Mouse (Mus musculus): ENCODE data around the gene Trim54. TPM values are rescaled to one million over a fixed set of nuclear protein-coding genes. Genes with fewer than 3 reads are reported as not detected.

The Trim54 gene
- 0.37 and 0.62 TPM in 2 replicates for polyA plus RNA-seq (2015; fragmentation: Nextera tagmentation; extraction: Ambion mirVana)

DNA sequence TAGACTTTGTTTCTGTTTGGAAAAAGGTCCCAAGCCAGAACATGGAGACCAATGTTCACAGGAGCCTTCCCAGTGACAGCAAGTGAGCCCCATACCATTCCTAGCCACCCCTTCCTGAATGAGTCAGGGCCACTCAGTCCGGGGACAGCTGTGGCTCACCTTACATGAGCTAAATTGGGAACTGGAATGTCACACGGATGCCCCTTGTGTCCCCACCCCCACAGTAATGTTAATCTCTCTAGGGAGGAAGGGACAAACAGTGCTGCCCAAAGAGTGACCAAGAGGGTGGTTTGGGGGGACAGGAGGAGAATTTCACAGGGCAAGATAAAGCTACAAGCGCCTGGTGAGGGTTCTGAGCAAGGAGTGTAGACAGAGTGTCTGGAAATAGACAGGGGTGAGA, at the start of gene Trim54:
Gene Trim54, plus strand, starts transcription at position 359 of the 400 bp plus-strand sequence.
- Histone ChIP-seq H3K9me3 (no peaks in the 10 kb centered on the region), H3K4me2 (no peak within 1 kb of the TSS), H3K27me3 (peaks cover 9% of the 10 kb centered on the region), H3K4me3 (no peak within 1 kb of the TSS), H3K9ac (no peak within 1 kb of the TSS), H3K36me3 (no peaks in the 10 kb centered on the region), H3K4me1 (no peaks in the 10 kb centered on the region), H3K27ac (no peak within 1 kb of the TSS)
- WGBS, result 39% methylated on average over 3 of the region's 3 CpGs
- no peak for ATAC-seq (ENCODE audit: insufficient number of reproducible peaks, insufficient read depth, low FRiP score, low TSS enrichment, low read depth)

DNA sequence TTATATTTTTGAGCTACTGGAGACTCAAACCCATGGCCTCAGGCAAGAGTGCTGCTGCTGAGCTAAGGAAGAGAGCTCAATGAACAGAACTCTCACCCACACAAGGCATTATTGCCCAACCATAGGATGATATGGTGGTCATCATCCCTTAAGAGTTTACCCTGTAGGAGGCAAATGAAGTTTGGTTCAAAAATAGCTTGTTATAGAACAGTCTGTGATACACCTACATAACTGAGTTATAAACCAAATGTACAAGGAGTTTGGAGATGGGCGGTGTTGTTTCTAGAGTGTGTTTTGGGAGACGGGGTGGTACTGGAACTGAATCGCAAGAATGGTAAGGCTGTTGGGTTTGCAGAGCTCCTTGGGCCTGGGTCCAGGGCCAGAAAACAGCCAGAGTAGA, 46.7 kb upstream of the Trim54 start:
- Histone ChIP-seq H3K9ac (no peak overlapping the region), H3K36me3 (peaks cover 95% of the 10 kb centered on the region), H3K9me3 (no peaks in the 10 kb centered on the region), H3K4me1 (no peaks in the 10 kb centered on the region), H3K4me2 (no peak overlapping the region), H3K27ac (no peak overlapping the region), H3K4me3 (no peak overlapping the region), H3K27me3 (no peaks in the 10 kb centered on the region)
- 99% methylated on average over 3 of the region's 3 CpGs for WGBS
- no peak for ATAC-seq (ENCODE audit: insufficient number of reproducible peaks, insufficient read depth, low FRiP score, low TSS enrichment, low read depth)

DNA sequence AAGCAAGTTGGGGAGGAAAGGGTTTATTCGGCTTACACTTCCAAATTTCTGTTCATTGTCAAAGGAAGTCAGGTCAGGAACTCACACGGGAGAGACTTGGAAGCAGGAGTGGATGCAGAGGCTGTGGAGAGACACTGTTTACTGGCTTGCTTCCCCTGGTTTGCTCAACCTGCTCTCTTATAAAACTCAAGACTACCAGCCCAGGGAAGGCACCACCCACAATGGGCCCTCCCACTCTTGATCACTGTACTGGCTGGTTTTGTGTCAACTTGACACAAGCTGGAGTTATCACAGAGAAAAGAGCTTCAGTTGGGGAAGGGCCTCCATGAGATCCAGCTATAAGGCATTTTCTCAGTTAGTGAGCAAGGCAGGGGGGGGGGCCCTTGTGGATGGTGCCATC, 45.5 kb upstream of the Trim54 start:
- H3K9ac ChIP-seq, result no peak overlapping the region
- WGBS, result 85% methylated on average over 2 of the region's 2 CpGs
- H3K27me3 ChIP-seq, result no peaks in the 10 kb centered on the region
- ATAC-seq (ENCODE audit: insufficient number of reproducible peaks, insufficient read depth, low FRiP score, low TSS enrichment, low read depth), result no peak
- no peaks in the 10 kb centered on the region for H3K4me1 ChIP-seq
- no peak overlapping the region for H3K27ac ChIP-seq
- H3K36me3 ChIP-seq, result peaks cover 100% of the 10 kb centered on the region
- H3K9me3 ChIP-seq, result no peaks in the 10 kb centered on the region
- no peak overlapping the region for H3K4me2 ChIP-seq
- H3K4me3 ChIP-seq, result no peak overlapping the region

DNA sequence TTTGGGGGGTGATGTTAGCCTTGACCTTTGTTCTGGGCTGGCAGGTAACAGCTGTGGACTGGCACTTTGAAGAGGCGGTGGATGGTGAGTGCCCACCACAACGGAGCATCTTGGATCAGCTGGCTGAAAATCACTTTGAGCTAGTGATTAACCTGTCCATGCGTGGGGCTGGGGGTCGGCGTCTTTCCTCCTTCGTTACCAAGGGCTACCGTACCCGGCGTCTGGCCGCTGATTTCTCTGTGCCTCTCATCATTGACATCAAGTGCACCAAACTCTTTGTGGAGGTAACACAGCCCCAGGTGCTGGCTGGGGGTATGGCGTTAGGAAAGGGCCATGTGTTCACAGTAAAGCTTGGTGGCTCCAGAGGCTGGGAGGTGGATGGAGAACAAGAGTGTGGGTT, 44.7 kb upstream of the Trim54 start:
- no peaks in the 10 kb centered on the region for H3K9me3 ChIP-seq
- no peak for ATAC-seq (ENCODE audit: insufficient number of reproducible peaks, insufficient read depth, low FRiP score, low TSS enrichment, low read depth)

DNA sequence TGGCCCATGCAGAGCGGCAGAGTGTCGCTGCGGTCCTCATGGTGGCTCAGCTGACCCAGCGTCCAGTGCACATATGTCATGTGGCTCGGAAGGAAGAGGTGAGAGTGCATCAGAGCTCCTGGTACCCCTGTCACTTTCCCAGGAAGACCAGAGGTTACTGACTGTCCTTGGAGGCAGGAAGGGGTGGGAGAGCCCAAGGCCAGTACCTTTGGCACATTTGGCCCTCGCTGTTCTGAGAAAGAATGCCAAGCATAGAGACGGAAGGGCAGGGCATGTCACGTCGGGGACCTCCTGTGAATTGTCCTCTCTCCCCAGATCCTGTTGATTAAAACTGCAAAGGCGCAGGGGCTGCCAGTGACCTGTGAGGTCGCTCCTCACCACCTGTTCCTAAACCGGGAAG, 43.3 kb upstream of the Trim54 start:
- ATAC-seq (ENCODE audit: insufficient number of reproducible peaks, insufficient read depth, low FRiP score, low TSS enrichment, low read depth), result no peak
- no peak overlapping the region for H3K27ac ChIP-seq
- H3K27me3 ChIP-seq, result no peaks in the 10 kb centered on the region
- H3K36me3 ChIP-seq, result peaks cover 100% of the 10 kb centered on the region
- no peaks in the 10 kb centered on the region for H3K9me3 ChIP-seq
- H3K4me3 ChIP-seq, result no peak overlapping the region
- H3K4me2 ChIP-seq, result no peak overlapping the region
- H3K4me1 ChIP-seq, result no peaks in the 10 kb centered on the region
- WGBS, result 91% methylated on average over 12 of the region's 12 CpGs
- H3K9ac ChIP-seq, result no peak overlapping the region

More for the DNA sequence above, 44.7 kb upstream of the Trim54 start:
- Histone ChIP-seq H3K9ac (no peak overlapping the region), H3K27me3 (no peaks in the 10 kb centered on the region), H3K4me2 (no peak overlapping the region), H3K27ac (no peak overlapping the region), H3K4me1 (no peaks in the 10 kb centered on the region), H3K36me3 (peaks cover 100% of the 10 kb centered on the region), H3K4me3 (no peak overlapping the region)
- 93% methylated on average over 11 of the region's 11 CpGs for WGBS

DNA sequence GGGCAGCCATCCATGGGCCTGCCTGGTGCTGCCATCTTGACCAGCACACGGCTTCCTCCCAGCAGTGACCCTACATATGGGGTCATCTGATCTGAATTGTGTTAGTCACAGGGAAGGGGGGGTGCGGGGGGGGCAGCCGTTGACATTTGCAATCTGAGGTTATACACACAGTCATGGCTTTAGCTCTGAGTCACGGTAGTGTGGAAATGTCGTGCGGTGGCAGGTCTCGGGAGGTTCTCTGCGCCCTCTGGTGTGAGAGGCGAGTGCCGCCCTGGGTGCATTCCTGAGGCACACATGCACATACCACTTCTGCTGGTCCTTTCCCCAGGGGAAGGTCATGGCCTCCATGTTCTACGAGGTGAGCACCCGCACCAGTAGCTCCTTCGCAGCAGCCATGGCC, 40.2 kb upstream of the Trim54 start:
- H3K9me3 ChIP-seq, result no peaks in the 10 kb centered on the region
- H3K4me1 ChIP-seq, result no peaks in the 10 kb centered on the region
- peaks cover 79% of the 10 kb centered on the region for H3K36me3 ChIP-seq
- no peak overlapping the region for H3K27ac ChIP-seq
- no peak overlapping the region for H3K4me2 ChIP-seq
- ATAC-seq (ENCODE audit: insufficient number of reproducible peaks, insufficient read depth, low FRiP score, low TSS enrichment, low read depth), result no peak
- 82% methylated on average over 13 of the region's 13 CpGs for WGBS
- H3K9ac ChIP-seq, result no peak overlapping the region
- 0 out of 2 replicates have a peak, but pooled peaks cover under 1% of the 10 kb centered on the region for H3K27me3 ChIP-seq
- H3K4me3 ChIP-seq, result no peak overlapping the region

DNA sequence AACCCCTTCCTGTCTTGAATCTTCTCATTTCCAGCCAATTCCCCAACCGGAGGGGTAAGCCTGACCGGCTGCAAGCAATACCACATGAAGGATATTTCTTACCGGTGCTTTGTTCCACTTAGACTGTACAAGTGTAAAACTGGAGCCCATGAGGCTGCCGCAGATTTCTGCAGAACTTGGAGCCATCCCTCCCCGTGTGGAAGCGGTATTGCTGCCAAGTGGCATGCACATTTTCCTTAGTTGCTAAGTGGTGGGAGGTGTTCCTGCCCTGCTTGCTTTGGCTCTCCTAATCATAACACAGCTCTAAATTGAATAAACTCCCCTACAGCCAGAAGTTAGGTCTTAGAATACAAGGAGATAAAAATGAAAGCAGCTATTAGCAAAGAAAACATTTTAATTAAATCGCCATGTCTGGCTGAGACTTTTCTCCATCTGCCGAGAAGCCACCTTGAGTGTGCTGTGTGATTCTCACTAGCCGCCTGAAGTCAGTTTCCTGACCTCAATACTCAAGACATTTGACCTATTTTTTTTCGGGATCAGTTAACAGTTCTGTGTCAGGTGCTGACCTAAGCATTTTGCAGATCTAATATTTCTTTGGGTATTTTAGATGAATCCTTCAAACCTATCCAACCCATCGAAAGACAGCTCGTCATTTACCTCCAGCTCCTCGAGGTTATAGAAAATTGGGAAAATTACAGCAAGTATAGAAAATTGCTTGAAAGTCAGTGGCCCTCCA, 36.3 kb upstream of the Trim54 start:
- Histone ChIP-seq H3K27ac (0 out of 2 replicates have a peak overlapping the region, but pooled peaks have one; percentile 12), H3K9me3 (no peaks in the 10 kb centered on the region), H3K36me3 (peaks cover 40% of the 10 kb centered on the region), H3K4me2 (no peak overlapping the region), H3K4me1 (no peaks in the 10 kb centered on the region), H3K27me3 (peaks cover 22% of the 10 kb centered on the region), H3K9ac (no peak overlapping the region), H3K4me3 (no peak overlapping the region)
- 63% methylated on average over 13 of the region's 13 CpGs for WGBS
- ATAC-seq (ENCODE audit: insufficient number of reproducible peaks, insufficient read depth, low FRiP score, low TSS enrichment, low read depth), result no peak

DNA sequence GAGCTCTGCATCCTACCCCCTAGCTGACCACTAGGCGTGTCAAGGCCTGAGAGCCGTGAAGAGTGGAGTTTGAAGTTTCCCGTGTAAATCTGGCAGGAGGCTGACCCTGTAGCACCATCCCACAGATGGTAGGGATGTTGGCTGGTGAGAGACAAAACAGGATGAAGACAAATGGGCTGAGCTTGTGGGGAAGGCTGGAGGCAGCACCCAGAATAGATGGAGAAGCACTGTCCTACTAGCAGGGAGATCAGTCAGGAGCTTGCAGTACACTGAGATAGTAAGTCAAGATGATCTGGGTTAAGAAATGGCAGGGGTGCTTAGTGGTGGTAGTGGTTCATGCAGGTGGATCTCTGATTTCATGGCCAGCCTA, 35.7 kb upstream of the Trim54 start:
- Histone ChIP-seq H3K27ac (no peak overlapping the region), H3K4me3 (no peak overlapping the region), H3K27me3 (peaks cover 22% of the 10 kb centered on the region), H3K36me3 (peaks cover 35% of the 10 kb centered on the region), H3K4me2 (no peak overlapping the region), H3K9ac (no peak overlapping the region), H3K4me1 (no peaks in the 10 kb centered on the region), H3K9me3 (no peaks in the 10 kb centered on the region)
- no peak for ATAC-seq (ENCODE audit: insufficient number of reproducible peaks, insufficient read depth, low FRiP score, low TSS enrichment, low read depth)
- 62% methylated on average over 3 of the region's 3 CpGs for WGBS

DNA sequence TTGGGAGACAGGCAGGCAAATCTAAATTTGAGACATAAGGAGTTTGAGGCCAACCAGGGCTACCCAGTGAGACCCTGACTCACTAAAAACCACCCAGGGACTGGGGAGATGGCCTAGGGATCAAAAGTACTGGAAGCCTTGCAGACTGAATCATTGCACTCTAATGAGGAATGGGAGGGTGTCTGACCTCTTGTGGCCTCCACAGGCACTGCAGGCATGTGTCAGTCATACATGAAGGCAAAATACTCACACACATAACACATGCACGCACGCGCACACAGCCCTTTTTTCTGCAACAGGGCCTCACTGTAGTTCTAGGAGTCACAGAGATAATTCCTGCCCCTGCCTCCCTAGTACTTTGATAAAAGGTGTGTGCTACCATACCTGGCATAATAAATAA, 35.1 kb upstream of the Trim54 start:
- H3K4me3 ChIP-seq, result no peak overlapping the region
- WGBS, result 75% methylated on average over 3 of the region's 3 CpGs
- peaks cover 29% of the 10 kb centered on the region for H3K36me3 ChIP-seq
- peaks cover 28% of the 10 kb centered on the region for H3K27me3 ChIP-seq
- H3K9ac ChIP-seq, result no peak overlapping the region
- ATAC-seq (ENCODE audit: insufficient number of reproducible peaks, insufficient read depth, low FRiP score, low TSS enrichment, low read depth), result no peak
- no peaks in the 10 kb centered on the region for H3K9me3 ChIP-seq
- H3K4me1 ChIP-seq, result no peaks in the 10 kb centered on the region
- H3K4me2 ChIP-seq, result no peak overlapping the region
- H3K27ac ChIP-seq, result no peak overlapping the region

DNA sequence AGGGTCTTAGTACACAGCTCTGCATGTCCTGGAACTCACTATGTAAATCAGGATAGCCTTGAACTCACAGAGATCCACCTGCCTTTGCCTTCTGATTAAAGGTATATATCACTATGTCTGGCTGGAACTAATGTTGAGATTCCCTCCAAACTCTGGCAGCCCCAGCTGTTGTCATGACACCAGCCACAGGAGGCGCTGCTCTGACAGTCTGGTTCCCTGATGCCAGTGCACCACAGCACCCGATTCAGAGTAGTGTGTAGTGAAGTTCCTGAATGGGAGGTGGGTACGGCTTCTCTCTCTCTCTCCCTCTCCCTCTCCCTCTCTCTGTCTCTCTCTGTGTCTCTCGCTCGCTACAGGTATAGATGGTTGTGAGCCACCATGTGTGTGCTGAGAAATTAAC, 34.2 kb upstream of the Trim54 start:
- no peak overlapping the region for H3K4me3 ChIP-seq
- no peak for ATAC-seq (ENCODE audit: insufficient number of reproducible peaks, insufficient read depth, low FRiP score, low TSS enrichment, low read depth)
- peaks cover 32% of the 10 kb centered on the region for H3K27me3 ChIP-seq
- H3K9ac ChIP-seq, result no peak overlapping the region
- peaks cover 19% of the 10 kb centered on the region for H3K36me3 ChIP-seq
- no peak overlapping the region for H3K27ac ChIP-seq
- 18% methylated on average over 5 of the region's 5 CpGs for WGBS
- H3K4me2 ChIP-seq, result no peak overlapping the region
- H3K4me1 ChIP-seq, result no peaks in the 10 kb centered on the region
- H3K9me3 ChIP-seq, result no peaks in the 10 kb centered on the region

DNA sequence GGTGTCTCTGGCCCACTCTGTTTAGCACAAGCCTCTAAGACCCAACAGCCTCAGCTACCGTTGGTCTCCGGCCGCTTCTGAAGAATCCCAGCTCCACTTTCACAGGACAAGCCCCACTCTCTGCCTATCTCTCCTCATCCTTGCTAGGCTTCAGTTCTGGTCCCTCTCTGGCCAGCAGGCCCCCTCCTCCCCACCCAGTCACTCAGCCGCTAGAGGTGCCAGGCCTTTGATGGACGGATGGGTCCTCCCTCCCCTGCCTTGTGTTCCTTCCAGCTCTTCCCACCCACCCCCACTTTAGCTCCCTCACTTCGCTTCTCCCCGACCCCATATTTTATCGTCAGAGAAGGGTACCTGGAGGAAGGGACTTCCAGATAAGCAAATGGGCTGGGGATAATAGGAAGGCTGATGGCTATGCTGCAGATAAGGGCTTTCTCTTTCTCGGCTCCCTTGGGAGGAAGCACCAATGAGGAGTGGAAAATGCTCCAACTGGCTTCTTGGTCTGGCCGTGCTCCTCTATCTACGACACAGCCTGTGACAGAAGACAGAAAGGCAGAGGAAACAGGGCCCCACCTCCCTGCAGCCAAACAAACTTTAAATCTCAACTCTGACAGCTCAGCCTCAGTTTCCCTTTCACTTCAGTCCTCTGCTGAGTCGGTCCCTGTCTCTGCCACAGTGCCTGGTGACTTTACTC, 33.4 kb upstream of the Trim54 start:
- Histone ChIP-seq H3K9me3 (no peaks in the 10 kb centered on the region), H3K4me3 (no peak overlapping the region), H3K27me3 (peaks cover 39% of the 10 kb centered on the region), H3K27ac (no peak overlapping the region), H3K36me3 (peaks cover 12% of the 10 kb centered on the region), H3K9ac (no peak overlapping the region), H3K4me2 (no peak overlapping the region), H3K4me1 (no peaks in the 10 kb centered on the region)
- no peak for ATAC-seq (ENCODE audit: insufficient number of reproducible peaks, insufficient read depth, low FRiP score, low TSS enrichment, low read depth)
- WGBS, result 41% methylated on average over 12 of the region's 12 CpGs

DNA sequence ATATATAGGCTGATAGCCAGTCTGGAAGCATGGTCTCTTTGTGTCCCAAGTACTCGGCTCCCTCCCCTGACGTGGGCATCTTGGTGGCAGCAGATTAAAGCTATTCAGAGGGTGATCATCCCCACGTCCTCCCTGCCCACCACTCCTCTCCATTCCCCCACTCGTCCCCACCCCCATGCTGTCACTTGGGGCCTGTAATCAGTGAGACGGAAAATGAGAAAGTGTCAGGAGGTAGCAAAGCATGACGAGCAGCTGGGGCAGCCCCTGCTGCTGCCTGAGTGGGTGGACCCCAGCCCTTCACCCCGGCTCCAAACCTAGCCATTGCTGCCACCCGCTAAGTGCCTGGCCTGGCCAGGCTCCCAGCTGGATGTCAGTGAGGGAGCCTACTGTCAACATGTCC, 32.6 kb upstream of the Trim54 start:
- WGBS, result 5% methylated on average over 8 of the region's 8 CpGs
- no peak overlapping the region for H3K4me3 ChIP-seq
- H3K9ac ChIP-seq, result no peak overlapping the region
- H3K36me3 ChIP-seq, result peaks cover 3% of the 10 kb centered on the region
- H3K4me1 ChIP-seq, result no peaks in the 10 kb centered on the region
- no peak overlapping the region for H3K27ac ChIP-seq
- H3K4me2 ChIP-seq, result no peak overlapping the region
- peaks cover 48% of the 10 kb centered on the region for H3K27me3 ChIP-seq
- no peak for ATAC-seq (ENCODE audit: insufficient number of reproducible peaks, insufficient read depth, low FRiP score, low TSS enrichment, low read depth)
- no peaks in the 10 kb centered on the region for H3K9me3 ChIP-seq
